Mouse (Mus musculus) heart, embryonic 10.5 days (tissue): Measurements from ENCODE around the gene 9930104L06Rik. TPM values are rescaled to one million over a fixed set of nuclear protein-coding genes. Genes with fewer than 3 reads are reported as not detected.

ENCODE experiments used
- DNase-seq: peaks from one replicate; pipeline ENCODE4 v3.0.0-alpha.2; 2017; ENCODE audit warnings: low spot score
- H3K27ac ChIP-seq: fragments of 300-500 bp; sonication (generic); 2 replicates; pipeline ENCODE4 v1.5.1; 2016; ENCODE audit warnings: mild to moderate bottlenecking
- H3K27me3 ChIP-seq: fragments of 300-500 bp; sonication (generic); 2 replicates; pipeline ENCODE4 v1.6.1; 2016; ENCODE audit warnings: mild to moderate bottlenecking; ENCODE audit not compliant: poor library complexity, insufficient read depth, severe bottlenecking
- H3K36me3 ChIP-seq: fragments of 300-500 bp; sonication (generic); 2 replicates; pipeline ENCODE4 v1.6.1; 2016; ENCODE audit warnings: mild to moderate bottlenecking, moderate library complexity
- H3K4me1 ChIP-seq: fragments of 300-500 bp; sonication (generic); 2 replicates; pipeline ENCODE4 v1.6.1; 2016; ENCODE audit warnings: mild to moderate bottlenecking
- H3K4me3 ChIP-seq: fragments of 300-500 bp; sonication (generic); 2 replicates; pipeline ENCODE4 v1.5.1; 2016; ENCODE audit warnings: mild to moderate bottlenecking, moderate library complexity
- H3K9me3 ChIP-seq: fragments of 300-500 bp; sonication (generic); 2 replicates; pipeline ENCODE4 v1.6.1; 2016; ENCODE audit warnings: mild to moderate bottlenecking, moderate library complexity
- WGBS: fragments of 180-500 bp; shearing (Covaris S2); methylation state at CpG from one replicate; pipeline ENCODE4 v1.1.7; 2016; 5-methylcytosine and 5-hydroxymethylcytosine counted together
- polyA plus RNA-seq: library from polyadenylated mRNA; unstranded; fragments of >200 nt; fragmentation: Nextera tagmentation; extraction: Ambion mirVana; gene quantifications from 2 replicates; pipeline ENCODE4 v1.2.1, GENCODE M21; 2016

Gene 9930104L06Rik
- polyA plus RNA-seq, 1 experiment from 2014 or later = 11.6 TPM

- DNase-seq = no peak
- H3K27ac ChIP-seq = no peak overlapping the region
- H3K9me3 ChIP-seq = no peaks in the 10 kb centered on the region
- H3K27me3 ChIP-seq = peaks cover 93% of the 10 kb centered on the region
- H3K4me3 ChIP-seq = peak overlapping the region; percentile 62
- no peaks in the 10 kb centered on the region for H3K36me3 ChIP-seq
- 6% methylated on average over 10 of the region's 10 CpGs for WGBS
- H3K4me1 ChIP-seq = peaks cover 57% of the 10 kb centered on the region
Observed at GRCm38 (mm10) chr4:124987711-124988097, 50.9 kb downstream of the 9930104L06Rik start.

- peaks cover 94% of the 10 kb centered on the region for H3K27me3 ChIP-seq
- H3K9me3 ChIP-seq = no peaks in the 10 kb centered on the region
- H3K36me3 ChIP-seq = no peaks in the 10 kb centered on the region
- no peak for DNase-seq
- 13% methylated on average over 9 of the region's 9 CpGs for WGBS
- H3K4me1 ChIP-seq = peaks cover 57% of the 10 kb centered on the region
- H3K4me3 ChIP-seq = 0 out of 2 replicates have a peak overlapping the region, but pooled peaks have one; percentile 62
- peak overlapping the region; percentile 59; the same call in 1 of the 2 replicates for H3K27ac ChIP-seq
Observed at GRCm38 (mm10) chr4:124988382-124988781, 51.5 kb downstream of the 9930104L06Rik start.

- H3K27ac ChIP-seq = peak overlapping the region; percentile 64; the same call in 1 of the 2 replicates
- H3K4me3 ChIP-seq = peak overlapping the region; percentile 49
- peaks cover 85% of the 10 kb centered on the region for H3K27me3 ChIP-seq
- H3K36me3 ChIP-seq = no peaks in the 10 kb centered on the region
- H3K4me1 ChIP-seq = peaks cover 57% of the 10 kb centered on the region
- no peaks in the 10 kb centered on the region for H3K9me3 ChIP-seq
- 2% methylated on average over 20 of the region's 20 CpGs for WGBS
- DNase-seq = no peak
Observed at GRCm38 (mm10) chr4:124989787-124990253, 53.0 kb downstream of the 9930104L06Rik start.

- peak overlapping the region; percentile 49 for H3K4me3 ChIP-seq
- H3K9me3 ChIP-seq = no peaks in the 10 kb centered on the region
- peak overlapping the region; percentile 64; the same call in 1 of the 2 replicates for H3K27ac ChIP-seq
- peaks cover 85% of the 10 kb centered on the region for H3K27me3 ChIP-seq
- peaks cover 57% of the 10 kb centered on the region for H3K4me1 ChIP-seq
- H3K36me3 ChIP-seq = no peaks in the 10 kb centered on the region
- WGBS = 2% methylated on average over 7 of the region's 7 CpGs
- no peak for DNase-seq
Observed at GRCm38 (mm10) chr4:124990325-124990724, 53.5 kb downstream of the 9930104L06Rik start.

Other genes starting within 250 kb of the 9930104L06Rik start
- gene Utp11, start 243.4 kb upstream of the 9930104L06Rik start, polyA plus RNA-seq = 53.0 and 63.6 TPM in 2 replicates
- 3.9 and 5.4 TPM in 2 replicates for gene Fhl3, start 236.3 kb upstream of the 9930104L06Rik start, polyA plus RNA-seq
- gene Sf3a3, start 222.3 kb upstream of the 9930104L06Rik start, polyA plus RNA-seq = 137 and 180 TPM in 2 replicates
- gene Inpp5b, start 195.2 kb upstream of the 9930104L06Rik start, polyA plus RNA-seq = 19.9 and 25.5 TPM in 2 replicates
- 16.1 and 16.9 TPM in 2 replicates for gene Mtf1, start 134.9 kb upstream of the 9930104L06Rik start, polyA plus RNA-seq
- gene Yrdc, start 86.4 kb upstream of the 9930104L06Rik start, polyA plus RNA-seq = 25.8 and 39.3 TPM in 2 replicates
- 45.0 and 58.0 TPM in 2 replicates for gene 1110065P20Rik, start 85.9 kb upstream of the 9930104L06Rik start, polyA plus RNA-seq
- gene Maneal, start 74.9 kb upstream of the 9930104L06Rik start, polyA plus RNA-seq = 0.09 and 0.11 TPM in 2 replicates
- 0.08 TPM in 1 of 2 replicates, not detected in the other for gene Epha10, start 56.1 kb upstream of the 9930104L06Rik start, polyA plus RNA-seq
- gene Cdca8, start 2.3 kb downstream of the 9930104L06Rik start, polyA plus RNA-seq = 147 and 176 TPM in 2 replicates
- gene Rspo1, start 49.4 kb downstream of the 9930104L06Rik start, polyA plus RNA-seq = 6.2 and 12.9 TPM in 2 replicates
- 71.8 and 86.2 TPM in 2 replicates for gene Gnl2, start 79.5 kb downstream of the 9930104L06Rik start, polyA plus RNA-seq
- gene Dnali1, start 128.7 kb downstream of the 9930104L06Rik start, polyA plus RNA-seq = 0.12 and 0.28 TPM in 2 replicates
- gene Snip1, start 129.6 kb downstream of the 9930104L06Rik start, polyA plus RNA-seq = 22.0 and 25.6 TPM in 2 replicates
- 43.6 and 55.6 TPM in 2 replicates for gene Meaf6, start 148.1 kb downstream of the 9930104L06Rik start, polyA plus RNA-seq
- gene Zc3h12a, start 190.8 kb downstream of the 9930104L06Rik start, polyA plus RNA-seq = 0.92 and 1.2 TPM in 2 replicates